Mouse (Mus musculus) left cerebral cortex, postnatal 14 days (tissue): Measurements from ENCODE around the gene Slc25a34. TPM values are rescaled to one million over a fixed set of nuclear protein-coding genes. Genes with fewer than 3 reads are reported as not detected.

Source experiments
- DNase-seq, 2 experiments: peaks; one replicate each; pipeline ENCODE4 v3.0.0; 2021 to 2022; ENCODE audit warnings: low spot score in 2 of 2, mixed read lengths in 1 of 2
- intact Hi-C: fragments of 180-260 bp; cut with DNase I; formaldehyde crosslinking; loops from one replicate; pipeline ENCODE4 v1.15.1; 2025
- total RNA-seq, 2 experiments: library from RNA; stranded (reverse); gene quantifications; 2 replicates each; pipeline ENCODE4 v1.2.3; 2021

The Slc25a34 gene
- total RNA-seq, 2 experiments from 2014 or later = 2.7 to 2.9 TPM

DNA sequence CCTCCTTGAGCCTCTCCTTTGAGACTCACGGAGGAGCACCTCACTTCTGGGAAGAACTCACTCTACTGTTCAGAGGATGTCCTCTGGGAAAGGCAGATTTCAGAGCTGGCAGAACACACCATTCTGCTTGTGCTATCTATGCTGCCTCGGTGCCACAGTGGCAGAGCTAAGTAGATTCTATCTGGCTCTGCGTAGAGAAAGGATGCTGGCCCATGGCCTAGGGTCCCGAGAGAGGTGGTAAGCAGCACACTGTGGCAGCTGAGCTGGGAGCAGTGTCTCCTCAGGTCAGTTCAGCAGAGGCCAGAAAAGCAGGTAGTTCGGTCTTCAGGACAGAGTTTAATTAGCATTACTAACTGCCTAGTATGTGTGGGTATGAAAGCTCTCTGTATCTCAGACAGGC, 24.6 kb upstream of the Slc25a34 start:
- no peak for DNase-seq

GRCm38 (mm10) chr4:141647187-141647586, 23.6 kb upstream of the Slc25a34 start:
- intact Hi-C loops = no loop called here
- no peak for DNase-seq

More for the DNA sequence above, 24.6 kb upstream of the Slc25a34 start:
- intact Hi-C loops = no loop called here

DNA sequence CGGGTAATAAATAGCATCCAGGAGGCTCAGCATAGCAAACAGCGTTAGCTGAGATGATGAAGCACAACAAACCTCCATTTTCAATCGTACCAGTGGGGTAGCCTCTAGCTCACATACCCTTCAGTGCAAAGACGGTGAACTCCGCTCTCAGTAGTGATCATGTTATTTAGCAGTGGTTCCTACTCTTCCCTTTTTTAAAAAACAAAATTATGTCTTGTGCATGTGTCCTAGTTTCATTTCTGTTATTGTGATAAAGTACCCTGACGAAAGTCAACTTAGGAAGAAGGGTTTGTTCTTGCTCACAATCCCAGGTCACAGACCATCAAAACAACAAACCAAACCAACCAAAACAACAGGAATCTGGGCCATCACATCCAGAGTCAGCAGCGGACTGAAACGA, 22.4 kb upstream of the Slc25a34 start:
- intact Hi-C loops = no loop called here
- no peak for DNase-seq

DNA sequence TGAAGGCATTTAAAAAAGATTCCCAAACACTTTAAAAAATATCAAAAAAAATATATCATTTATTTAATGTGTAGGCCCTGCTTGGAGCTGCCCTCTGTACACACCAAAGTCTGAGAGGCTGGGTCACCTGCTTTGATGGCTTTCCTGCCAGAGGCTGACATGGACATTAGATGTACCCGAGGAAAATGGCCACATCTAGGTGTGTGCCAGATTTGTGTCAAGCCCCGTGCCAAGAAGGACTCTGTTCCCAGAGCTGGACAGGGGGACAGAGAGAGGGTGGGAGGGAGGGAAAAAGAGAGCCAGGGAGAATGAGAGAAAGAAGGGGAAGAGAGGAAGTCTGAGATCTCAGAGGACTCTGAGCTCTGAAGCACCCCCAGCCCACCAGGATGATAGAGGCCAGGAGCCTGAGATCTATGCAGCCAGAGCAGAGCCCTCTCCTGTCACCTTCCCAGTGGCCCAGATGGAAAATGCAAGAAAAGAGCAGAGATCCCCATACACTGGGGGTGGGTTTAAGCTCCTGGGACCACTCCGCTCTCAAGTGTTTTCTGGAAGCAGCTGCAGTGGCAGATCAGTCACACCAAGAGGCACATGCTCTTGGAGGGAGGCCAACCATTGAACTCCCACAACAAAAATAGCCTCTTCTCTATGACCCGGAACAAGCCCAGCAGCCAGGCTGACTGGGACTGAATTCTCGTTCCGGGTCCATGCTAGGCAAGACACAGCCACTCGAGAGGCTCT, 19.7 kb upstream of the Slc25a34 start:
- DNase-seq = peak; percentile 65 to 83
- intact Hi-C loops = no loop called here

DNA sequence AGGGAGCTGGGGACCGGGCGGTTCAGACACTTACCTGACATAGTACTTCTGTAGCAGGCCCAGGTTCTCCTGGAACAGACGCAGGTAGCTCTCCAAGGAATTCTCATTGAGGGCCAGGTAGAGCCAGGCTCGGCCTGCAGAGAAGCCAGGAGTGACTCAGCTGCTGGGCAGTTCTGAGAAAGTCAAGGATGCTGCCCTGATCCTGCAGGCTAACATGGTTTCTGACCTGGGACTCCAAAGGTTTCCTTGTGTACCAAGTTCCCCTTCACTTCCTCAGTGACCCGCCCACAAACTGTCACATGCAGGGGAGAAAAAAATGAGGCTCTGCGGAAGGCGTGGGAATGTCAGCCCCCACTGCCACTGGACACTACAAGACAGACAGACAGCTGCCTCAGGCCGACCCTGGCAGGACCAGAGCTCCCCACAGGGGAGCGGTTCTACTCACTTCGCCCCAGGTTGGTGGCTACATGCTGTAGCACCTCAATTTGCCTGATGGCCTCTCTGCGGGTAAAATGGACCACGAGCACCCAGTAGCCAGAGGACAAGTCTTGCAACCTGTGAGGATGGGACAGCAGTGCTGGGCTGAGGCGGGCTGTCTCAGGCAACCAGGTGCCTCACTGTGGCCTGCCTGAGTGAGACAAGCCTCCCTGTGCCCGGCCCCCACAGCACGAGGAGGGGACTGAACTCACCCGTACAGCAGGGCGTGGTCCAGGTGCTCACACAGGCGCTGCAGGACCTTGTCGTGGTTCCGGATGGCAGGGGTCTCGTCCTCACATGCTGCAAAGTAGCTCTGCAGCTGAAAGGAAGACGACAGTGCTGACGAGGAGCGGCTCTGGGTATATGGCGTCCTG, 18.6 kb upstream of the Slc25a34 start:
- DNase-seq = no peak

GRCm38 (mm10) chr4:141641353-141641771, 17.7 kb upstream of the Slc25a34 start:
- intact Hi-C loops = no loop called here
- no peak for DNase-seq

More for the DNA sequence above, 18.6 kb upstream of the Slc25a34 start:
- intact Hi-C loops = no loop called here

GRCm38 (mm10) chr4:141639474-141639873, 15.9 kb upstream of the Slc25a34 start:
- DNase-seq = no peak
- intact Hi-C loops = no loop called here

GRCm38 (mm10) chr4:141636693-141637092, 13.1 kb upstream of the Slc25a34 start:
- no peak for DNase-seq
- intact Hi-C loops = no loop called here

- no peak for DNase-seq
- intact Hi-C loops = no loop called here
Measured at GRCm38 (mm10) chr4:141635991-141636390, 12.4 kb upstream of the Slc25a34 start.

- intact Hi-C loops = no loop called here
- no peak for DNase-seq
Measured at GRCm38 (mm10) chr4:141632111-141632873, 8.7 kb upstream of the Slc25a34 start.

DNA sequence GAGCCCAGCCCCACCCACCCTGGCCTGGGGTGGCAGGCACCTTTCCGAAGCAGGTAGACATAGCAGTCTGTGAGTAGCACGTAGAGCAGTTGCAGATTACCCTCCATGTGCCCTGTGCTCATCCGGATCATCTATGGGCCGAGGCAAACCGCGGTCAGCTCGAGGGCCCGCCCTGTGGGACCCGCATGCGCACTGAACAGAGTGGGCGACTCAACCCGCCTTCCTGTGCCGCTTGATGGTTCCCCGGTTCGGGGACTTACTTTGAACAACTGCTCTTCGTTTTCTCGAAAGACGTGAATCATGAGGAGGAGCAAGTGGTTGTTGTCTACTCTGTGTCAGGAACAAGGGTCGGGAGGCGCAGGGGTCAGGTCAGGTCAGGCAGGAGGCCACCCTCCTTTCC, 7.6 kb upstream of the Slc25a34 start:
- DNase-seq = no peak
- intact Hi-C loops = no loop called here

DNA sequence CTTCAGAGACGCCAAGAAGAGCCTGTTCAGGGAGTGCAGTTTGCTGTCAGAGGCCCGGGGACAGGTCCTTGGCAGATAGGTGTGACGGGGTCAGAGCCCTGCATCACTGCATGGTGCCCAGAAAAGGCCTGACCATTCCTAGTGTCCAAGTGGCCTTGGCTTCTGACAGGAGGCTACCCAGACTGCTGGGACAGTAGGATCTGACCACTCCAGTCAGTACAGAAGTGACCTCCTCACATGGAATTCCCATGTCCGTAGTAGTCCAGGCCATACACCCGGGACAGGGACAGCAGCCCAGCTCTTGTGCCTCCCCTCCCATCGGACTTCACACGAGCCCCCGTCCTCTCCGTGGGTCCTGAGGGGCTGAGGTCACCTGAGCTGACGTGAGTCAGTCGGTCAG, 6.4 kb upstream of the Slc25a34 start:
- DNase-seq = no peak
- intact Hi-C loops = no loop called here

DNA sequence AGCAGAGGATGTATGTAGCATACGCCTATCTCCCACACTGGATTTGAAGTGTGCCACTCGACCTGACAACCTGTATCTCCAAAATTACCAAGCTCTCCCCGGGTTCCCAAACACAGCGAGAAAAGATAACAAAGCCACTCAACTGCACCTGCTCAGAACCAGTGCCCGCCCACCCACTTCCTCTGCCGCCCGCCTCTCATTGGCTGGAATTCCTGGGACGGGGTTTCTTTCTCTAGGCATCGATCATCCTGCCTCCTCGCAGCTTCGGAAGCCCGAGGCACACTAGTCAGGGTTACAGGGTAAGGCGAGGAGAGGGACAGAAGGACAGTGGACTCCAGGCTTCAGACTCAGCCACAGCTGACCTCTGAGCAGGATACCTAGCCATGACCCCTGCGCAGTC, 5.0 kb upstream of the Slc25a34 start:
- intact Hi-C loops = loop anchor here (10.0 kb wide), 1 partner anchor 216 kb away; the partner anchor contains the start of gene Ctrc
- DNase-seq = no peak

- intact Hi-C loops = loop anchor here (10.0 kb wide), 1 partner anchor 217 kb away; the partner anchor contains the start of gene Ctrc
- DNase-seq = no peak
Measured at GRCm38 (mm10) chr4:141627502-141627901, 3.9 kb upstream of the Slc25a34 start.

- intact Hi-C loops = loop anchor here (10.0 kb wide), 1 partner anchor 219 kb away; the partner anchor contains the start of gene Ctrc
- no peak for DNase-seq
Measured at GRCm38 (mm10) chr4:141625774-141626550, 2.3 kb upstream of the Slc25a34 start.

DNA sequence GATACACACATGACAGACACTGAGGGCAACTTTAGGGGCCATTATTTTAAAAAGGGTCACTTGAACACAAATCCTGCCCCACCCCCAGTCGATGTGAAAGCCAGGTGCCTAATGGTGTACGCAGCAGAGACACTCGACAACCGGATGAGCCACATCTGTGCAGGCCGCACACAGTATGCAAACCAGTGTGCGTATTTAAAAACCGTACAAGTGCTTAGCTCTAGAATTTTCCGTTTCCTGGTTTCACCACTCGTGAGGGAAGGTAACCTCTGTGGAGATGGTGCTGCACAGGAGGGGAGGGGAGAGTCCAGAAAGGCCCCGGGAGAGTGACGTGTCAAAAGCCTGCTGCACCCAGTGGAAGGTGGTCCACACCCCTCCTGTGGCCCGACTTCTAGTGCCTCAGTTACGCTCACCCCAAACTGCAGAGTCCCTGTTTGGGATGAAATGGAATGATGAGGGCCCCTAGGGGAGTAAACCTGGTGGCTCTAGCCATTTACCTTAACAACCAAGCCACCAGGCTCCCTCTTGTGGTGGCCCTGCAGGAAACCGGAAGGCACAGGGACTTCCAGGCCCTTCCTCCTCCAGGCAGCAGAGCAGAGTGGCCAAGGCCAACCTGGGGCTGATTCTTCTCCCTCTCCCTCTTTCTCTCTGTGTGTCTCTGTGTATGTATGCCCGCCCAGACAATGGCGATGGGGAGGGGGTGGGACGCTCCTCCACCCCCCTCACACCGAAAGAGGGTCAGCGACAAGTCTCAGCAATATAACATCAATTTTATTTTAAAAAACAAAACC, 1.6 kb upstream of the Slc25a34 start:
- intact Hi-C loops = loop anchor here (10.0 kb wide), 1 partner anchor 220 kb away; the partner anchor contains the start of gene Ctrc
- DNase-seq = peak in 1 of 2 experiments; percentile 36

- intact Hi-C loops = loop anchor here (10.0 kb wide), 1 partner anchor 221 kb away; the partner anchor contains the start of gene Ctrc
- no peak for DNase-seq
Measured at GRCm38 (mm10) chr4:141624134-141624533, 513 bp upstream of the Slc25a34 start.

- DNase-seq = no peak
- intact Hi-C loops = loop anchor here (10.0 kb wide), 1 partner anchor 222 kb away; the partner anchor contains the start of gene Ctrc
Measured at GRCm38 (mm10) chr4:141623037-141623436, 584 bp downstream of the Slc25a34 start.
